Mouse (Mus musculus) embryonic stem cell, embryonic (primary cell): ENCODE results near the gene Snhg11.

Experiments
- CTCF ChIA-PET, 4 experiments: fragments of 300-600 bp in 2 of 4; fragments of 350-600 bp in 2 of 4; sonication (Branson Sonifier 250); formaldehyde crosslinking; loops; one replicate each; lab custom pipeline; 2022; ENCODE audit warnings: inconsistent platforms in 2 of 4; lab: Charles Lee
- POLR2A ChIA-PET, 4 experiments: fragments of 300-600 bp in 2 of 4; fragments of 350-600 bp in 2 of 4; sonication (Branson Sonifier 250); formaldehyde crosslinking; loops; one replicate each; lab custom pipeline; 2022; ENCODE audit warnings: antibody characterized with exemption in 4 of 4, inconsistent platforms in 1 of 4; lab: Charles Lee

The Snhg11 gene

GRCm38 (mm10) chr2:158360873-158361677 is 14.4 kb upstream of the Snhg11 start:
- CTCF ChIA-PET, result interaction anchor here in 3 of 4 experiments (0.5 to 1.2 kb wide), 13 partner anchors 9 to 399 kb away, joined by 3 to 7 read pairs (median 3); partner anchors contain the start of genes Snhg11 (in 2 of the 3) and Ralgapb (in 1 of the 3)
- POLR2A ChIA-PET, result interaction anchor here (0.6 to 16.4 kb wide), 28 partner anchors 8 to 283 kb away, joined by 3 to 255 read pairs (median 3); partner anchors contain the start of genes Snhg11 (in 2 of the 4) and Ralgapb (in 1 of the 4)

GRCm38 (mm10) chr2:158361678-158362320 is 13.6 kb upstream of the Snhg11 start:
- CTCF ChIA-PET, result interaction anchor here (0.5 to 1.2 kb wide), 12 partner anchors 8 to 400 kb away, joined by 3 to 7 read pairs (median 4); partner anchors contain the start of genes Snhg11 (in 2 of the 4) and Ralgapb (in 1 of the 4)
- POLR2A ChIA-PET, result interaction anchor here in 3 of 4 experiments (0.6 to 16.4 kb wide), 11 partner anchors 10 to 282 kb away, joined by 3 to 255 read pairs (median 3); partner anchors contain the start of genes Snhg11 (in 2 of the 3) and Ralgapb (in 1 of the 3)

GRCm38 (mm10) chr2:158364175-158364574 is 11.3 kb upstream of the Snhg11 start:
- POLR2A ChIA-PET, result interaction anchor here in 1 of 4 experiments (16.4 kb wide), 1 partner anchor 8 kb away, joined by 255 read pairs; the partner anchor contains the start of gene Snhg11
- CTCF ChIA-PET, result no interaction called here

DNA sequence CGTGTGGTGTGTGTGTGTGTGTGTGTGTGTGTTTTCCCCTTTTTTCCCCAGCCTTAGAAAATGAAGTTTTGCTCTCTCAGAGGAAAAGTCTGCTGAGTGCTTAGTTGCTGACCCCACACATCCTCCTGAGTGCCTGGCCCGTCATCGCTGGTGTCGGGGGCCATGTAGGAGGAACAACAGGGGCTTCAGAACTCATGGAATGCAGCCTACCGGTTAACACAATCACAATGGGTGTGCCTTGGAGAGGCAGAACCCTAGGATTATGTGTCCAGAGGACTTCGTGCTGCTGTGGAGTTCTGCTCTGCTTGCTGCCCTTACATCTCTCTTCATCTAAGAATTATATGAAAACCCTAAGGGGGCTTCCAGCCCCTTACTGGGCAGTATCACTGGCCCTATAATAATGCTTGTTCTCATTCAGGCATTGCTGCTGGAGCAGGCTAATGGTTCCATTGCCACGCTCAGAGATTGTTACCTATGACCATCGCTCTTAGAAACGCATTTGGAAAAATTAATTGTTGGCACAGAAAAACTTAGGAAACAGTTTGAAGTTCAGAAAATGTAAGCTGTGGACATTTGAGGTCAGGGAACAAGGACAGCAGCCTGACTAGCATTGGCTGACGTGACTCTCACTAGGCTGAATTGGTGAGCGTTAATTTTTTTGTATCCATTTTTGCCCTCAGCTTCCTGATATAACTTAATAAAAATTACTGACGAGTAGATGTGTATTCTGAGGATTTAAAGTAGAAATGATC is 10.2 kb upstream of the Snhg11 start:
- ChIA-PET POLR2A (interaction anchor here in 2 of 4 experiments (1.2 to 13.1 kb wide), 3 partner anchors 8 to 12 kb away, joined by 3 to 255 read pairs (median 3); no protein-coding TSS in a partner anchor), CTCF (no interaction called here)

GRCm38 (mm10) chr2:158367654-158368053 is 7.8 kb upstream of the Snhg11 start:
- POLR2A ChIA-PET, result interaction anchor here in 2 of 4 experiments (0.8 to 13.1 kb wide), 3 partner anchors 8 to 14 kb away, joined by 3 to 255 read pairs (median 13); partner anchors contain the start of gene Snhg11 (in 1 of the 2)
- CTCF ChIA-PET, result interaction anchor here in 1 of 4 experiments (1.2 kb wide), 1 partner anchor 8 kb away, joined by 4 read pairs; the partner anchor contains the start of gene Snhg11

- ChIA-PET POLR2A (interaction anchor here in 1 of 4 experiments (13.1 kb wide), 1 partner anchor 12 kb away, joined by 255 read pairs; no protein-coding TSS in a partner anchor), CTCF (interaction anchor here in 2 of 4 experiments (0.6 to 0.9 kb wide), 2 partner anchors 11 to 246 kb away, joined by 4 to 7 read pairs; no protein-coding TSS in a partner anchor)
Observed at GRCm38 (mm10) chr2:158368313-158368712, 7.1 kb upstream of the Snhg11 start.

DNA sequence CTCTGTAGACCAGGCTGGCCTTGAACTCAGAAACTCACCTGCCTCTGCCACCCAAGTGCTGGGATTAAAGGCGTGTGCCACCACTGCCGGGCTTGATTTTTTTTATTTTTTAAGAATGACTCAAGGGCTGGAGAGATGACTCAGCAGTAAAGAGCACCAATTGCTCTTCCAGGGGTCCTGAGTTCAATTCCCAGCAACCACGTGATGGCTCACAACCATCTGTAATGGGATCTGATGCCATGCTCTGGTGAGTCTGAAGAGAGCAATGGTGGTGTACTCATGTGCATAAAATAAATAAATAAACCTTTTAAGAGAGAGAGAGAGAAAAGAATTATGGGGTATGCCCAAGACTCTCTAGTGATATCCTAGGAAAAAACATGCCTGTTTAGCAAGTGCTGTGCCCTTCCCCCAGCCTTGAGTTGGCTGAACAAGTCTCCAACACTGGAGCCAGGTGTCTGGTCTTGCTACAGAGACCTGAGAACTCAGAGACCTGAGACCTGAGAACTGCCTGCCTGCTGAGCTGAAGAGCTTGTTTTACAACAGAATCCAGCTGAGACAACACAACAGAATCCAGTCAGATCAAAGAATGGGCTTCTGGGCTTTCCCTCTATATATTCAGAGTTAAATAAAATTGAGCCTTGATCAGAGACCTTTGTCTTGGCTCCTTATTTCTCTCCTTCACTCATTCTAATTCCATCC is 5.8 kb upstream of the Snhg11 start:
- ChIA-PET CTCF (interaction anchor here (0.5 to 1.2 kb wide), 12 partner anchors 8 to 497 kb away, joined by 3 to 16 read pairs (median 4); no protein-coding TSS in a partner anchor), POLR2A (interaction anchor here in 3 of 4 experiments (0.6 to 13.1 kb wide), 16 partner anchors 9 to 722 kb away, joined by 3 to 255 read pairs (median 4); partner anchors contain the start of gene Ralgapb (in 1 of the 3))

- POLR2A ChIA-PET, result interaction anchor here in 3 of 4 experiments (0.5 to 13.1 kb wide), 16 partner anchors 9 to 1029 kb away, joined by 3 to 255 read pairs (median 4); partner anchors contain the start of gene Ralgapb (in 1 of the 3)
Observed at GRCm38 (mm10) chr2:158370173-158370550, 5.3 kb upstream of the Snhg11 start.

GRCm38 (mm10) chr2:158373061-158373460 is 2.4 kb upstream of the Snhg11 start:
- ChIA-PET POLR2A (interaction anchor here in 1 of 4 experiments (13.1 kb wide), 1 partner anchor 16 kb away, joined by 255 read pairs; no protein-coding TSS in a partner anchor), CTCF (interaction anchor here in 2 of 4 experiments (0.5 to 0.9 kb wide), 2 partner anchors 13 to 39 kb away, joined by 3 read pairs; no protein-coding TSS in a partner anchor)

More at GRCm38 (mm10) chr2:158370173-158370550, 5.3 kb upstream of the Snhg11 start:
- CTCF ChIA-PET, result interaction anchor here (0.5 to 1.2 kb wide), 8 partner anchors 8 to 218 kb away, joined by 3 to 5 read pairs (median 4); no protein-coding TSS in a partner anchor

DNA sequence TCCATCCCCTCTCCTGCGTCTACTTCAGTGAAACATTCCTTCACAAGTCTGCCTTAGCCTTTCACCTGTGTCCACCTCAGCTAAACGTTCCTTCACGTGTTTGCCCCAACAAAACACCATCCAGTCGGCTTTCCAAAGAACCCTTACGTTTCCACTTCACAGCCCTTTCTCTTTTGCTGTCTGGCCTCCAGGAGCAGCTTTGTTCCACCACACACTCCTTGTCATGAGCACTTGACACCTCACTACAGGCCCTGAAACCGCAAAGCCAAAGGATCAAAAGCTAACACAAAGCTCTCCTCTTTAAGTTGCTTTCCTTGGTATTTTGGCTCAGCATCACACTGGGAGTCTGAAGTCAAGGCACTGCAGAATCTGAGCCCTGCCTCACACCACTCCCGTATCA is 1.9 kb upstream of the Snhg11 start:
- ChIA-PET POLR2A (interaction anchor here in 1 of 4 experiments (13.1 kb wide), 1 partner anchor 17 kb away, joined by 255 read pairs; no protein-coding TSS in a partner anchor), CTCF (interaction anchor here in 2 of 4 experiments (0.5 to 0.9 kb wide), 2 partner anchors 14 to 39 kb away, joined by 3 read pairs; no protein-coding TSS in a partner anchor)

GRCm38 (mm10) chr2:158376123-158376687 is 767 bp downstream of the Snhg11 start:
- CTCF ChIA-PET, result interaction anchor here (0.6 to 2.1 kb wide), 35 partner anchors 9 to 1095 kb away, joined by 3 to 12 read pairs (median 3); partner anchors contain the start of gene Ralgapb (in 1 of the 4)
- POLR2A ChIA-PET, result interaction anchor here (0.7 to 13.1 kb wide), 25 partner anchors 9 to 292 kb away, joined by 3 to 255 read pairs (median 4); partner anchors contain the start of gene Ralgapb (in 2 of the 4)

- CTCF ChIA-PET, result interaction anchor here in 2 of 4 experiments (1.1 to 2.1 kb wide), 4 partner anchors 9 to 19 kb away, joined by 3 to 12 read pairs (median 4); no protein-coding TSS in a partner anchor
- POLR2A ChIA-PET, result interaction anchor here in 3 of 4 experiments (0.6 to 13.1 kb wide), 16 partner anchors 9 to 441 kb away, joined by 3 to 255 read pairs (median 4); partner anchors contain the start of gene Ralgapb (in 2 of the 3)
Observed at GRCm38 (mm10) chr2:158376798-158377197, 1.4 kb downstream of the Snhg11 start.

- CTCF ChIA-PET, result no interaction called here
- POLR2A ChIA-PET, result interaction anchor here in 2 of 4 experiments (1.2 to 13.1 kb wide), 3 partner anchors 8 to 32 kb away, joined by 3 to 255 read pairs (median 17); partner anchors contain the start of gene Ralgapb (in 1 of the 2)
Observed at GRCm38 (mm10) chr2:158377811-158378210, 2.4 kb downstream of the Snhg11 start.

DNA sequence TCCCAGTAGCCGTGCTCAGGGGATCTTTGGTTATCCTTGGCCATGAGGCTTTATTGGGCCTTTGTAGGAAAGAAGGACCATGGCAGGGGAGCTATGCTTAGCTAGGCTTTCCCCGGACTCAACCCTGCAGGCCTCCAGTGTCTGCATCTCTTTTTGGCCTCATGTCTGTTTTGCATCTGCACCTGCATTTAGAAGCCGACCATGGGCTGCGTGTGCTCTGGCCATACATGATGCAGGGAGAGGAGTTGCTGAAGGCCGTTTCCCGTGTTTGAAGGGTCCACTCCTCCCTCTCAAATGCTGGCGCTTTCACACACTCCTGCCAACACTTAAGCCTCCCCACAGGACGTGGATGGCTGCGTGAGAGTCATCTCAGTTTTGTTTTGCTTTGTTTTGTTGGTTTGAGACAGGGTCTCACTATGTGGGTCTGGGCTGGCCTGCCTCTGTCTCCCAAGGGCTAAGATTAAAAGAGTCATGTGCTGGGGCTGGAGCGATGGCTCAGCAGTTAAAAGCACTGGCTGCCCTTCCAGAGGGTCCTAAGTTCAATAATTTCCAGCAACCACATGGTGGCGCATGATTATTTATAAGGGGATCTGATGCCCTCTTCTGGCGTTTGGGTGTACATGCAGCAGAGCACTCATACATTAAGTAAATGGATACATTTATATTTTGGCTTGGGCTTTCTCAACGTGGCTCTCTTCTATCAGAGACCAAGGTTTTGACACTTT is 4.1 kb downstream of the Snhg11 start:
- POLR2A ChIA-PET, result interaction anchor here in 3 of 4 experiments (0.7 to 2.3 kb wide), 7 partner anchors 9 to 289 kb away, joined by 3 to 13 read pairs (median 4); partner anchors contain the start of gene Ralgapb (in 1 of the 3)
- CTCF ChIA-PET, result interaction anchor here (0.5 to 1.7 kb wide), 12 partner anchors 11 to 348 kb away, joined by 3 to 5 read pairs (median 3); no protein-coding TSS in a partner anchor
